Mouse (Mus musculus) hindbrain, embryonic 14.5 days (tissue): ENCODE results near the gene Pigq. TPM values are rescaled to one million over a fixed set of nuclear protein-coding genes. Genes with fewer than 3 reads are reported as not detected.

Experiments
- ATAC-seq: fragments of 200-750 bp; cut with Nextera tagmentation; 2 replicates; pipeline ENCODE4 v1.8.0; 2017; ENCODE audit warnings: moderate number of reproducible peaks, mild to moderate bottlenecking, moderate TSS enrichment, moderate library complexity; ENCODE audit not compliant: low FRiP score
- DNase-seq: peaks from one replicate; pipeline ENCODE4 v3.0.0-alpha.2; 2015; ENCODE audit warnings: low spot score
- H3K27ac ChIP-seq: fragments of 300-500 bp; sonication (generic); 2 replicates; pipeline ENCODE4 v1.5.1; 2014; ENCODE audit warnings: mild to moderate bottlenecking, moderate library complexity
- H3K27me3 ChIP-seq: fragments of 300-500 bp; sonication (generic); 2 replicates; pipeline ENCODE4 v1.6.1; 2014; ENCODE audit warnings: mild to moderate bottlenecking, low read length, mixed read lengths; ENCODE audit not compliant: control insufficient read depth, insufficient read depth
- H3K36me3 ChIP-seq: fragments of 300-500 bp; sonication (generic); replicated peaks from 2 replicates; pipeline ENCODE4 v1.6.1; 2014; ENCODE audit not compliant: control insufficient read depth, insufficient read depth
- H3K4me1 ChIP-seq: fragments of 300-500 bp; sonication (generic); replicated peaks from 2 replicates; pipeline ENCODE4 v1.6.1; 2014; ENCODE audit warnings: antibody characterized with exemption, low read length, mixed read lengths; ENCODE audit not compliant: control insufficient read depth, insufficient read depth
- H3K4me2 ChIP-seq: fragments of 300-500 bp; sonication (generic); replicated peaks from 2 replicates; pipeline ENCODE4 v1.6.1; 2014; ENCODE audit warnings: mild to moderate bottlenecking, moderate library complexity
- H3K4me3 ChIP-seq: fragments of 300-500 bp; sonication (generic); replicated peaks from 2 replicates; pipeline ENCODE4 v1.5.1; 2014; ENCODE audit warnings: mild to moderate bottlenecking, low read length
- H3K9ac ChIP-seq: fragments of 300-500 bp; sonication (generic); 2 replicates; pipeline ENCODE4 v1.6.1; 2014
- H3K9me3 ChIP-seq: fragments of 300-500 bp; sonication (generic); 2 replicates; pipeline ENCODE4 v1.6.1; 2016; ENCODE audit warnings: low read length; ENCODE audit not compliant: control insufficient read depth
- WGBS: fragments of 180-500 bp; shearing (Covaris S2); extraction: QIAGEN DNeasy Blood & Tissue Kit; methylation state at CpG from one replicate; pipeline ENCODE4 v1.1.7; 2014; 5-methylcytosine and 5-hydroxymethylcytosine counted together
- polyA plus RNA-seq: library from polyadenylated mRNA; unstranded; fragments of >200 nt; fragmentation: Nextera tagmentation; extraction: Ambion mirVana; gene quantifications from 2 replicates; pipeline ENCODE4 v1.2.1, GENCODE M21; 2014

The Pigq gene
- polyA plus RNA-seq, 1 experiment from 2014 or later, result 64.2 TPM

GRCm38 (mm10) chr17:25959630-25960467 is 15.1 kb upstream of the Pigq start:
- H3K36me3 ChIP-seq, result peaks cover 36% of the 10 kb centered on the region
- H3K27ac ChIP-seq, result no peak overlapping the region
- WGBS, result 92% methylated on average over 21 of the region's 23 CpGs
- no peak overlapping the region for H3K4me3 ChIP-seq
- no peaks in the 10 kb centered on the region for H3K27me3 ChIP-seq
- no peak overlapping the region for H3K4me2 ChIP-seq
- H3K9ac ChIP-seq, result no peak overlapping the region
- no peak for DNase-seq
- no peaks in the 10 kb centered on the region for H3K4me1 ChIP-seq
- ATAC-seq, result no peak
- H3K9me3 ChIP-seq, result no peaks in the 10 kb centered on the region

GRCm38 (mm10) chr17:25958771-25959494 is 14.2 kb upstream of the Pigq start:
- Histone ChIP-seq H3K36me3 (peaks cover 27% of the 10 kb centered on the region), H3K9me3 (no peaks in the 10 kb centered on the region), H3K4me3 (no peak overlapping the region), H3K9ac (no peak overlapping the region), H3K27me3 (no peaks in the 10 kb centered on the region), H3K27ac (no peak overlapping the region), H3K4me1 (no peaks in the 10 kb centered on the region), H3K4me2 (no peak overlapping the region)
- WGBS, result 89% methylated on average over 11 of the region's 11 CpGs
- no peak for ATAC-seq
- DNase-seq, result no peak

GRCm38 (mm10) chr17:25957586-25958051 is 12.9 kb upstream of the Pigq start:
- H3K27me3 ChIP-seq, result peaks cover 11% of the 10 kb centered on the region
- no peak overlapping the region for H3K4me2 ChIP-seq
- H3K27ac ChIP-seq, result no peak overlapping the region
- 68% methylated on average over 14 of the region's 14 CpGs for WGBS
- H3K36me3 ChIP-seq, result peaks cover 26% of the 10 kb centered on the region
- DNase-seq (no peak), ATAC-seq (no peak)
- no peak overlapping the region for H3K4me3 ChIP-seq
- H3K9ac ChIP-seq, result no peak overlapping the region
- H3K4me1 ChIP-seq, result no peaks in the 10 kb centered on the region
- no peaks in the 10 kb centered on the region for H3K9me3 ChIP-seq

GRCm38 (mm10) chr17:25956631-25957030 is 11.9 kb upstream of the Pigq start:
- ATAC-seq, result no peak
- H3K4me3 ChIP-seq, result no peak overlapping the region
- 86% methylated on average over 7 of the region's 7 CpGs for WGBS
- no peaks in the 10 kb centered on the region for H3K9me3 ChIP-seq
- H3K9ac ChIP-seq, result no peak overlapping the region
- H3K4me1 ChIP-seq, result peaks cover 5% of the 10 kb centered on the region
- peaks cover 21% of the 10 kb centered on the region for H3K27me3 ChIP-seq
- peaks cover 16% of the 10 kb centered on the region for H3K36me3 ChIP-seq
- DNase-seq, result no peak
- peak overlapping the region; percentile 14; the same call in 1 of the 2 replicates for H3K27ac ChIP-seq
- no peak overlapping the region for H3K4me2 ChIP-seq

GRCm38 (mm10) chr17:25956201-25956600 is 11.5 kb upstream of the Pigq start:
- H3K9ac ChIP-seq, result no peak overlapping the region
- 0 out of 2 replicates have a peak, but pooled peaks have one; percentile 39 for ATAC-seq
- H3K36me3 ChIP-seq, result peaks cover 13% of the 10 kb centered on the region
- peaks cover 25% of the 10 kb centered on the region for H3K27me3 ChIP-seq
- 56% methylated on average over 7 of the region's 7 CpGs for WGBS
- H3K4me1 ChIP-seq, result peaks cover 9% of the 10 kb centered on the region
- no peak overlapping the region for H3K4me3 ChIP-seq
- no peak for DNase-seq
- no peaks in the 10 kb centered on the region for H3K9me3 ChIP-seq
- peak overlapping the region; percentile 14; the same call in 1 of the 2 replicates for H3K27ac ChIP-seq
- H3K4me2 ChIP-seq, result no peak overlapping the region

- Histone ChIP-seq H3K9me3 (no peaks in the 10 kb centered on the region), H3K27me3 (peaks cover 29% of the 10 kb centered on the region), H3K4me1 (peaks cover 11% of the 10 kb centered on the region), H3K27ac (no peak overlapping the region), H3K4me3 (no peak overlapping the region), H3K36me3 (peaks cover 13% of the 10 kb centered on the region), H3K4me2 (no peak overlapping the region), H3K9ac (no peak overlapping the region)
- ATAC-seq (no peak), DNase-seq (no peak)
- WGBS, result 76% methylated on average over 3 of the region's 3 CpGs
Observed at GRCm38 (mm10) chr17:25955736-25956135, 11.0 kb upstream of the Pigq start.

- peaks cover 11% of the 10 kb centered on the region for H3K4me1 ChIP-seq
- DNase-seq, result no peak
- no peak overlapping the region for H3K4me3 ChIP-seq
- H3K27me3 ChIP-seq, result peaks cover 40% of the 10 kb centered on the region
- H3K36me3 ChIP-seq, result peaks cover 13% of the 10 kb centered on the region
- no peak overlapping the region for H3K27ac ChIP-seq
- H3K9ac ChIP-seq, result no peak overlapping the region
- no peaks in the 10 kb centered on the region for H3K9me3 ChIP-seq
- 86% methylated on average over 2 of the region's 2 CpGs for WGBS
- H3K4me2 ChIP-seq, result no peak overlapping the region
- no peak for ATAC-seq
Observed at GRCm38 (mm10) chr17:25954671-25955070, 9.9 kb upstream of the Pigq start.

GRCm38 (mm10) chr17:25953161-25953560 is 8.4 kb upstream of the Pigq start:
- no peak overlapping the region for H3K4me3 ChIP-seq
- H3K27ac ChIP-seq, result no peak overlapping the region
- H3K4me2 ChIP-seq, result no peak overlapping the region
- H3K4me1 ChIP-seq, result peaks cover 11% of the 10 kb centered on the region
- ATAC-seq (no peak), DNase-seq (no peak)
- WGBS, result 79% methylated on average over 5 of the region's 5 CpGs
- H3K27me3 ChIP-seq, result peaks cover 41% of the 10 kb centered on the region
- no peak overlapping the region for H3K9ac ChIP-seq
- H3K9me3 ChIP-seq, result no peaks in the 10 kb centered on the region
- H3K36me3 ChIP-seq, result no peaks in the 10 kb centered on the region; the same call in 1 of the 2 replicates
